Mouse (Mus musculus): ENCODE measurements around the gene Stap1. TPM values are rescaled to one million over a fixed set of nuclear protein-coding genes. Genes with fewer than 3 reads are reported as not detected.

Gene Stap1
- 0.28 and 0.31 TPM in 2 replicates for polyA plus RNA-seq (2015; fragmentation: Nextera tagmentation; extraction: Ambion mirVana)

- Histone ChIP-seq H3K9me3 (no peaks in the 10 kb centered on the region), H3K4me1 (replicated peaks) (0 out of 2 replicates have a peak, but pooled peaks cover 5% of the 10 kb centered on the region), H3K9ac (replicated peaks) (no peak within 1 kb of the TSS), H3K4me3 (replicated peaks) (no peak within 1 kb of the TSS), H3K27me3 (no peaks in the 10 kb centered on the region), H3K36me3 (no peaks in the 10 kb centered on the region), H3K4me2 (replicated peaks) (no peak within 1 kb of the TSS), H3K27ac (no peak within 1 kb of the TSS)
- WGBS: 80% methylated on average over 7 of the region's 7 CpGs
- no peak for ATAC-seq
Observed at GRCm38 (mm10) chr5:86071538-86071937, at the start of gene Stap1. Stap1 (plus strand) TSS chr5:86071746.

GRCm38 (mm10) chr5:86029820-86030219, 41.7 kb upstream of the Stap1 start:
- Histone ChIP-seq H3K36me3 (peaks cover 48% of the 10 kb centered on the region), H3K4me2 (replicated peaks) (no peak overlapping the region), H3K4me3 (replicated peaks) (no peak overlapping the region), H3K9me3 (no peaks in the 10 kb centered on the region), H3K9ac (replicated peaks) (no peak overlapping the region), H3K27ac (no peak overlapping the region), H3K4me1 (replicated peaks) (no peaks in the 10 kb centered on the region), H3K27me3 (no peaks in the 10 kb centered on the region)
- ATAC-seq: no peak
- WGBS: 93% methylated on average over 2 of the region's 2 CpGs

DNA sequence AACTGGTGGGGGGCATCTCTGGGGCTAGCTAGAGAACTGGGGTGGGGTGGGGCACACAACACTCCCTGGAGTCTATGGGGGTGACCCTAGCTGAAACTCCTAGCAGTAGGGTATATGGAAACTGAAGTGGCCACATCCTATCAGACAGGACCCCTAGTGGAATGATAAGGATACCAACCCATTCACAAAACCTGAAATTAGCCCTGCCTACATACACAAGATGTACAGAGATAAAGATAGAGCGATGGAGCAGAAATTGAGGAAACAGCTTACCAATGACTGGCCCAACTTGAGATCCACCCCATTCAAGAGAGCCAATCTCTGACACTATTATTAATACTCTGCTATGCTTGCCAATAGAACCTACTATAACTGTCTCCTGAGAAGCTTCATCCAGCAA, 8.0 kb upstream of the Stap1 start:
- H3K27me3 ChIP-seq: no peaks in the 10 kb centered on the region
- peaks cover 24% of the 10 kb centered on the region for H3K4me1 ChIP-seq (replicated peaks)
- no peak overlapping the region for H3K9ac ChIP-seq (replicated peaks)
- WGBS: 92% methylated on average over 1 of the region's 1 CpGs
- H3K4me2 ChIP-seq (replicated peaks): peak overlapping the region; percentile 60
- ATAC-seq: no peak
- H3K4me3 ChIP-seq (replicated peaks): peak overlapping the region; percentile 73
- no peaks in the 10 kb centered on the region for H3K9me3 ChIP-seq
- H3K27ac ChIP-seq: no peak overlapping the region
- H3K36me3 ChIP-seq: no peaks in the 10 kb centered on the region

- no peaks in the 10 kb centered on the region for H3K9me3 ChIP-seq
- WGBS: under 1% methylated on average over 60 of the region's 60 CpGs
Observed at GRCm38 (mm10) chr5:86065101-86065875, 6.3 kb upstream of the Stap1 start, which contains the start of gene Cenpc1. Cenpc1 (minus strand) TSS chr5:86065583.

DNA sequence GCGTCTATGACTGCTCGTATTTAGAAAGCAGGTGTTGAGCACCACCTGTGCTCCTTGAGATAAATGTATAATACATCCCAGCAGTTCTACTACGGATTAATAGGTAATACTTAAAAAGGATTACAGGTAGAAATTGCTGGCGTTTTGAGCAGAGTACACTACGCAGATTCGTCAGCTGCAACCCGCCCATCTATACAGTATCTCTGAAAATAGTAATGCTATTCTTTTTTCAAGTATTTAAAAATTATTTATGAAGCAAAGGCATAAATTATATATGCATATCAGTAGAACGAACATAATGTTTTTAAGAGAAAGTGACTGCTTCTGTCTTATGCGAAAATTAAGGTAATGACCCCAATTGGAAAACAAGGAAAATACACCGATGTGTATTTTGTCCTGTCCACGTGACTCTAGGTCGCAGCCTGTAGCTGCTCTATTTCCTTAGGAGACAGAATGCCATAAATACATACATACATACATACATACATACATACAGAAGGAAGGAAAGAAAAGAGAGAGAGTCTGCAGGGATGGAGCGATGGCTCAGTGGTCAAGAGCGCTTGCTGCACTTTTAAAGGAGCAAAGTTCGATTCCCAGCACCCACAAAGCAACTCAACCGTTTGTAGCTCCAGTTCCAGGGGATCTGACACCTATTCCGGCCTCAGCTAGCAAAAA, 5.5 kb upstream of the Stap1 start:
- Histone ChIP-seq H3K36me3 (no peaks in the 10 kb centered on the region), H3K27me3 (no peaks in the 10 kb centered on the region), H3K9ac (replicated peaks) (peak overlapping the region; percentile 37; the same call in 1 of the 2 replicates), H3K4me3 (replicated peaks) (peak overlapping the region; percentile 73), H3K4me1 (replicated peaks) (peaks cover 24% of the 10 kb centered on the region), H3K9me3 (no peaks in the 10 kb centered on the region), H3K4me2 (replicated peaks) (peak overlapping the region; percentile 60), H3K27ac (peak overlapping the region; percentile 60)
- under 1% methylated on average over 17 of the region's 17 CpGs for WGBS
- peak; percentile 47 for ATAC-seq

More at GRCm38 (mm10) chr5:86065101-86065875, 6.3 kb upstream of the Stap1 start, which contains the start of gene Cenpc1:
- Histone ChIP-seq H3K27me3 (no peaks in the 10 kb centered on the region), H3K4me3 (replicated peaks) (peak within 1 kb of the TSS; percentile 73), H3K4me1 (replicated peaks) (peaks cover 24% of the 10 kb centered on the region), H3K36me3 (no peaks in the 10 kb centered on the region), H3K4me2 (replicated peaks) (peak within 1 kb of the TSS; percentile 60), H3K27ac (peak within 1 kb of the TSS; percentile 82), H3K9ac (replicated peaks) (peak within 1 kb of the TSS; percentile 75)
- ATAC-seq: peak; percentile 95

- ATAC-seq: peak; percentile 46
- H3K9me3 ChIP-seq: no peaks in the 10 kb centered on the region
- no peaks in the 10 kb centered on the region for H3K36me3 ChIP-seq
- H3K27ac ChIP-seq: 0 out of 2 replicates have a peak overlapping the region, but pooled peaks have one; percentile 12
- WGBS: 2% methylated on average over 17 of the region's 17 CpGs
- H3K4me3 ChIP-seq (replicated peaks): peak overlapping the region; percentile 73
- no peaks in the 10 kb centered on the region for H3K27me3 ChIP-seq
- H3K4me2 ChIP-seq (replicated peaks): peak overlapping the region; percentile 60
- peak overlapping the region; percentile 37; the same call in 1 of the 2 replicates for H3K9ac ChIP-seq (replicated peaks)
- H3K4me1 ChIP-seq (replicated peaks): peaks cover 24% of the 10 kb centered on the region
Observed at GRCm38 (mm10) chr5:86066551-86066929, 5.0 kb upstream of the Stap1 start.

- no peak overlapping the region for H3K4me3 ChIP-seq (replicated peaks)
- H3K9ac ChIP-seq (replicated peaks): no peak overlapping the region
- no peaks in the 10 kb centered on the region for H3K9me3 ChIP-seq
- H3K27ac ChIP-seq: no peak overlapping the region
- H3K27me3 ChIP-seq: no peaks in the 10 kb centered on the region
- ATAC-seq: no peak
- H3K36me3 ChIP-seq: no peaks in the 10 kb centered on the region
- 88% methylated on average over 3 of the region's 3 CpGs for WGBS
- H3K4me1 ChIP-seq (replicated peaks): peaks cover 21% of the 10 kb centered on the region
- H3K4me2 ChIP-seq (replicated peaks): no peak overlapping the region
Observed at GRCm38 (mm10) chr5:86068451-86068850, 3.1 kb upstream of the Stap1 start.

DNA sequence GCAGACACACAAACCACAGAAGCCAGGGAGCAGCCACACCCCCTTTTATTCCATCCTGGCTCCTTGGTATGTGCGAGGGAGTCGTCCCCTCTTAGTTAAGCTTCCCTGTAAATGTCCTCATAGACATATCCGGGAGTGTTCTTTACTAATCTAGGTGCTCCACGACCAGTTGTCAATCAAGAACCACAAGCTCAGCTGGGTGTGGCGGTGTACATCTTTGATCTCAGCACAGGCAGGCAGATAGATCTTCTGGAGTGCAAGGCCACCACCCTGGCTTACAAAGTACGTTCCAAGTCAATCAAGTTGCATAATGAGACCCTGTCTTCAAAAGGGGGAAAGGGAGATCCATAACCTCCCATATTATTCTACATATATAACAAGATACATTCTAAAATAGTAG, 2.4 kb upstream of the Stap1 start:
- no peak overlapping the region for H3K4me2 ChIP-seq (replicated peaks)
- H3K4me1 ChIP-seq (replicated peaks): peaks cover 14% of the 10 kb centered on the region
- WGBS: 76% methylated on average over 6 of the region's 6 CpGs
- ATAC-seq: no peak
- no peaks in the 10 kb centered on the region for H3K27me3 ChIP-seq
- H3K4me3 ChIP-seq (replicated peaks): no peak overlapping the region
- H3K9me3 ChIP-seq: no peaks in the 10 kb centered on the region
- H3K36me3 ChIP-seq: no peaks in the 10 kb centered on the region
- H3K27ac ChIP-seq: no peak overlapping the region
- no peak overlapping the region for H3K9ac ChIP-seq (replicated peaks)

DNA sequence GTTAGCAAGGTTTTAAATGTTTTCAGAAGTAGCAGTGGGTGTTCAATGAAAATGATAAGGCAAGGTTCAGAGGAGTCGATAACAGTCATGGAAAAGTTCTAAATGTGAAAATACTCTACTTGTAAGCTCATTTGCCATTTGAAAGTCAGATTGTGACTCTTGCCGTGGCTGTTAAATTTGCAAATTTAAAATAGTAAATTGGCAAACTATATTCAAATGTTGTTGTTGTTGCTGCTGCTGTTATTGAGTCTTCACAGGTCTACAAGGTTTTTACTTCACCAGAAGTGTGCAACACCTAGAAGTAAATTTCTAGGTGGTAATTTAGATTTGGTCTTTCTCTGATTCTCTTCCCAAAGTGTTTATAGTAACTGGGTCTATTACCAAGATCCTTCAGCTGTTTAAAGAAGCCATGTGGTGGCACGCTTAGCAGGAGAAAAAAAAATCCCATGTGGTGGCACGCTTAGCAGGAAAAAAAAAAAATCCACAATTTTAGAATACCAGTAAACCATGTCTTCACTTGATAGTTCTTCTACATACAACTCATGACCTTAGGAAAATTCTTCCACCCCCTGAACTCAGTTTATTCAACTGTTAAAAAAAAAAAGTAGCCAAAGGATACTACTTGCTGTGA, 1.3 kb downstream of the Stap1 start:
- H3K9ac ChIP-seq (replicated peaks): no peak overlapping the region
- no peak overlapping the region for H3K4me3 ChIP-seq (replicated peaks)
- no peak overlapping the region for H3K4me2 ChIP-seq (replicated peaks)
- no peaks in the 10 kb centered on the region for H3K4me1 ChIP-seq (replicated peaks)
- no peak for ATAC-seq
- no peaks in the 10 kb centered on the region for H3K36me3 ChIP-seq
- no peaks in the 10 kb centered on the region for H3K9me3 ChIP-seq
- H3K27me3 ChIP-seq: no peaks in the 10 kb centered on the region
- WGBS: 88% methylated on average over 4 of the region's 4 CpGs
- no peak overlapping the region for H3K27ac ChIP-seq

DNA sequence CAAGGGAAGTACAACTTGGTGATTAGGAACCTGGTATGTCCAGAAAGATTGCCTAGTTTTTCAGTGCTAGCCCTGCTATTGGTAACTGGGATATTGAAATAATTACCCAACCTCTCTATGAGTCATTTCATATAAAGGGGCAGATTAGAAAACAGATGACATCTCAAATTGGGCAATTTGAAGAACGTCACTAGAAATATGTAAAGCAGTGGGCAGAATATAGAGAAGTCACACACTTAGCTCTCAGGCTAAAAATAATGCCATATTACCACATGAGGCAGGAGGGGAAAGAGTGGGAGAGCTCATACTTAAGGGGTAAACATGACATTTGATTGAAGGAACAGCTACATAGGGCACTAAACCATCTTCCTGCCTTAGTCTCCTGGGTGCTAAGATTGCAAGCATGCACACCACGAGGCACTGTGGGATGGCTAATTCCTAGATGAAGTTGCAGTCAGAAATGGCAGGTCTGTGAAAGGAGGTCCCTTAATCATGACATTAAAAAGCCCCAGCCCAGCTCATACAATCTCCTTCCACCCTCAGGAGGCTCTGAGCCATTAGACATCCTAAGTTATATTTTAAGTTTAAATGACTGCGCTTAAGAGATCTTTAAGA, 7.3 kb downstream of the Stap1 start:
- WGBS: 81% methylated on average over 3 of the region's 3 CpGs
- ATAC-seq: no peak
- no peak overlapping the region for H3K4me3 ChIP-seq (replicated peaks)
- H3K9me3 ChIP-seq: no peaks in the 10 kb centered on the region
- no peak overlapping the region for H3K9ac ChIP-seq (replicated peaks)
- no peak overlapping the region for H3K4me2 ChIP-seq (replicated peaks)
- no peaks in the 10 kb centered on the region for H3K36me3 ChIP-seq
- H3K4me1 ChIP-seq (replicated peaks): no peaks in the 10 kb centered on the region
- H3K27ac ChIP-seq: no peak overlapping the region
- no peaks in the 10 kb centered on the region for H3K27me3 ChIP-seq

- no peaks in the 10 kb centered on the region for H3K9me3 ChIP-seq
- 88% methylated on average over 6 of the region's 6 CpGs for WGBS
- H3K4me2 ChIP-seq (replicated peaks): no peak overlapping the region
- no peak overlapping the region for H3K9ac ChIP-seq (replicated peaks)
- H3K4me3 ChIP-seq (replicated peaks): no peak overlapping the region
- H3K36me3 ChIP-seq: no peaks in the 10 kb centered on the region
- H3K4me1 ChIP-seq (replicated peaks): no peaks in the 10 kb centered on the region
- no peak overlapping the region for H3K27ac ChIP-seq
- ATAC-seq: no peak
- no peaks in the 10 kb centered on the region for H3K27me3 ChIP-seq
Observed at GRCm38 (mm10) chr5:86083987-86084386, 12.4 kb downstream of the Stap1 start.
